ENCODE assay signal across 8 mouse cellular contexts in the genomic region with DNA sequence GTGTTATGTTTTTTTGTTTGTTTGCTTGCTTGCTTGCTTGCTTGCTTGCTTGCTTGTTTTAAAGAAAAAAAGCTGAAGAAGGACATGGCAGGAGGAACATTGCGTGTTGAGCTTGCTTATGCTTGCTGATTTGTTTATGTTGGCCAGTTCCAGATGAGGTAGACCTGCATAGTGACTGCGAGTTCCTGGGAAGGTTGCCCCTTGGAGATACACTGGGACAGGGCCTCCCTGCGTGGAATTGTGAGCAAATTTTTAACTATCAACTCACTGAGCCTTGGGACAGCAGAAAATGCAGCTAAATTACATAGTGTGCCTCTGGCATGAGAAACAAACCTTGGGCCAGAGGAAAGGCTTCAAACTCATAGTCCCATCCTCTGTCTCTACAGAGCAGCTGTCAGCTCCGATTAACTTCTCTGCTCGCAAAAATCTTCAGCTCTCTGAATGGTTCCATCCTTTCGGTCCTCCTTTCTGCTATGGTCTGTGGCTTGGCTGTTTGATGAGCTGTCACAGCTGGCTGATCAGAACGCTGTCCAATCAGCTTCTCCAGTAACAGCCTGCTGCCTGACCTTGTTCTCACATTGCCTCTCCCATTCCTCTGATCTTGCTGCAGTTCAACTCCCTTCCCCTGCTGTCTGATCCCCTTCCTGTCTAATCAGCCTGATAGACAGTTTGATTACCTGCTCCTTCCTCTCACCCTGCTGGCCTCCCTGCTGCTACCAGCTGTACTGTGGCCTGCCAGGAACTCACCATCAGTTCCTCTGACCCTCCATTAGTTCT.
DNase-seq lines count a peak whose midpoint lies in the region; ATAC-seq lines count a peak whose summit lies in the region.

No protein-coding gene starts in this region.

- WGBS in forebrain, embryonic 11.5 days: 36% methylated on average over 7 of the region's 7 CpGs
- 16% methylated on average over 7 of the region's 7 CpGs for WGBS in limb, embryonic 13.5 days
- WGBS in neural tube, embryonic 14.5 days: 37% methylated on average over 7 of the region's 7 CpGs

- no peak overlapping the region for H3K9ac ChIP-seq in forebrain, embryonic 11.5 days (ENCODE audit: low read length)
- no peak overlapping the region for H3K9ac ChIP-seq in limb, embryonic 13.5 days
- no peak overlapping the region for H3K9ac ChIP-seq in neural tube, embryonic 14.5 days (replicated peaks; ENCODE audit: low read depth, low read length)

- peak; percentile 81 for ATAC-seq in forebrain, embryonic 11.5 days (replicated peaks; ENCODE audit: low FRiP score)
- peak; percentile 90 for ATAC-seq in limb, embryonic 13.5 days (ENCODE audit: low FRiP score, low read depth)
- peak; percentile 72 for ATAC-seq in neural tube, embryonic 14.5 days (ENCODE audit: low read depth)

- no peak overlapping the region for H3K4me2 ChIP-seq in forebrain, embryonic 11.5 days (ENCODE audit: low read depth, low read length, severe bottlenecking)
- H3K4me2 ChIP-seq in limb, embryonic 13.5 days (replicated peaks): no peak overlapping the region
- H3K4me2 ChIP-seq in neural tube, embryonic 14.5 days (ENCODE audit: low read depth, low read length): no peak overlapping the region

- H3K9me3 ChIP-seq in forebrain, embryonic 11.5 days (ENCODE audit: control insufficient read depth, low read length): no peaks in the 10 kb centered on the region
- no peaks in the 10 kb centered on the region for H3K9me3 ChIP-seq in limb, embryonic 13.5 days
- no peaks in the 10 kb centered on the region for H3K9me3 ChIP-seq in neural tube, embryonic 14.5 days (ENCODE audit: control insufficient read depth, low read length)

- H3K36me3 ChIP-seq in forebrain, embryonic 11.5 days (ENCODE audit: control insufficient read depth, insufficient read depth, low read length): no peaks in the 10 kb centered on the region
- H3K36me3 ChIP-seq in limb, embryonic 13.5 days: no peaks in the 10 kb centered on the region
- no peaks in the 10 kb centered on the region for H3K36me3 ChIP-seq in neural tube, embryonic 14.5 days (ENCODE audit: control insufficient read depth, insufficient read depth, low read length)

- H3K27me3 ChIP-seq in forebrain, embryonic 11.5 days (ENCODE audit: control insufficient read depth, insufficient read depth, low read length): no peaks in the 10 kb centered on the region
- no peaks in the 10 kb centered on the region for H3K27me3 ChIP-seq in limb, embryonic 13.5 days
- no peaks in the 10 kb centered on the region for H3K27me3 ChIP-seq in neural tube, embryonic 14.5 days (ENCODE audit: control insufficient read depth, insufficient read depth, low read length)

- peak; percentile 34 for DNase-seq in kidney, postnatal 10 days
- DNase-seq in kidney, adult 11 months: no peak
- DNase-seq in forebrain, embryonic 11.5 days (ENCODE audit: low spot score): peak; percentile 47
- DNase-seq in gastrocnemius, postnatal 10 days: no peak
- DNase-seq in urinary bladder, adult 18-20 months (ENCODE audit: low spot score in 2 of 2): no peak
- DNase-seq in frontal cortex, postnatal 10 days (ENCODE audit: low spot score in 2 of 2): no peak

- H3K27ac ChIP-seq in forebrain, embryonic 11.5 days (ENCODE audit: low read depth, low read length): no peak overlapping the region
- no peak overlapping the region for H3K27ac ChIP-seq in limb, embryonic 13.5 days
- H3K27ac ChIP-seq in neural tube, embryonic 14.5 days (ENCODE audit: low read depth, low read length): no peak overlapping the region

- H3K4me3 ChIP-seq in forebrain, embryonic 11.5 days (ENCODE audit: low read depth, low read length): no peak overlapping the region
- H3K4me3 ChIP-seq in limb, embryonic 13.5 days: no peak overlapping the region
- no peak overlapping the region for H3K4me3 ChIP-seq in neural tube, embryonic 14.5 days (ENCODE audit: low read depth, low read length)

- H3K4me1 ChIP-seq in forebrain, embryonic 11.5 days (replicated peaks; ENCODE audit: control insufficient read depth, insufficient read depth, low read length): no peaks in the 10 kb centered on the region
- H3K4me1 ChIP-seq in limb, embryonic 13.5 days: peaks cover 8% of the 10 kb centered on the region; the same call in 1 of the 2 replicates
- no peaks in the 10 kb centered on the region for H3K4me1 ChIP-seq in neural tube, embryonic 14.5 days (ENCODE audit: control insufficient read depth, insufficient read depth, low read length)

Comparison
In these comparisons a context has a peak if more than half of its experiments do, and no peak if none do; other contexts are left out.
1. DNase-seq: peak in kidney, postnatal 10 days (single experiment) and forebrain, embryonic 11.5 days (single experiment); none in kidney, adult 11 months (single experiment), gastrocnemius, postnatal 10 days (single experiment), urinary bladder, adult 18-20 months (0 of 2) and frontal cortex, postnatal 10 days (0 of 2).
2. Peak in every context shown above with its lines, with median percentiles within 50 percentile points of each other: ATAC-seq.